Mouse (Mus musculus) kidney, postnatal 10 days (tissue): ENCODE results near the gene Atxn3.
"Not testable (repeated sequence)": the region's sequence is repeated elsewhere in the genome, so short reads cannot be mapped to it uniquely, and the experiment has no call there.

Experiments used
- DNase-seq: peaks from one replicate; pipeline ENCODE4 v3.0.0; 2021; ENCODE audit warnings: mixed read lengths

Gene Atxn3

GRCm38 (mm10) chr12:101957942-101958544 is at the start of gene Atxn3:
Gene Atxn3, minus strand, starts transcription at chr12:101958246.
- peak; percentile 99 for DNase-seq

- DNase-seq, result no peak
Observed at GRCm38 (mm10) chr12:102000785-102001184, 42.7 kb upstream of the Atxn3 start.

- DNase-seq, result no peak
Observed at GRCm38 (mm10) chr12:101998929-101999328, 40.9 kb upstream of the Atxn3 start.

GRCm38 (mm10) chr12:101994576-101995467 is 36.8 kb upstream of the Atxn3 start:
- no peak for DNase-seq

- DNase-seq, result no peak
Observed at GRCm38 (mm10) chr12:101987659-101988058, 29.6 kb upstream of the Atxn3 start.

- peak; percentile 17 for DNase-seq
Observed at GRCm38 (mm10) chr12:101985110-101985509, 27.1 kb upstream of the Atxn3 start.

GRCm38 (mm10) chr12:101982977-101983376 is 24.9 kb upstream of the Atxn3 start:
- DNase-seq, result no peak

- DNase-seq, result no peak
Observed at GRCm38 (mm10) chr12:101981559-101981958, 23.5 kb upstream of the Atxn3 start.

GRCm38 (mm10) chr12:101980266-101980665 is 22.2 kb upstream of the Atxn3 start:
- DNase-seq, result no peak

GRCm38 (mm10) chr12:101979213-101979750 is 21.2 kb upstream of the Atxn3 start:
- DNase-seq, result no peak

GRCm38 (mm10) chr12:101978588-101978987 is 20.5 kb upstream of the Atxn3 start:
- no peak for DNase-seq

GRCm38 (mm10) chr12:101978162-101978561 is 20.1 kb upstream of the Atxn3 start:
- no peak for DNase-seq

GRCm38 (mm10) chr12:101977404-101977915 is 19.4 kb upstream of the Atxn3 start:
- DNase-seq, result no peak

- DNase-seq, result no peak
Observed at GRCm38 (mm10) chr12:101976651-101977403, 18.8 kb upstream of the Atxn3 start.

- peak; percentile 89 for DNase-seq
Observed at GRCm38 (mm10) chr12:101975601-101976571, 17.8 kb upstream of the Atxn3 start, which contains the start of gene Cpsf2. Gene Cpsf2, plus strand, starts transcription at chr12:101975988.

- DNase-seq, result no peak
Observed at GRCm38 (mm10) chr12:101975167-101975600, 17.1 kb upstream of the Atxn3 start.

- no peak for DNase-seq
Observed at GRCm38 (mm10) chr12:101974571-101974970, 16.5 kb upstream of the Atxn3 start.

GRCm38 (mm10) chr12:101972230-101972629 is 14.2 kb upstream of the Atxn3 start:
- no peak for DNase-seq

- no peak for DNase-seq
Observed at GRCm38 (mm10) chr12:101971311-101971710, 13.3 kb upstream of the Atxn3 start.

- DNase-seq, result not testable (repeated sequence)
Observed at GRCm38 (mm10) chr12:101958960-101959780, 1.1 kb upstream of the Atxn3 start.

- no peak for DNase-seq
Observed at GRCm38 (mm10) chr12:101958556-101958955, 510 bp upstream of the Atxn3 start.
